Mouse (Mus musculus): Measurements from ENCODE around the gene Itga2. TPM values are rescaled to one million over a fixed set of nuclear protein-coding genes. Genes with fewer than 3 reads are reported as not detected.

Gene Itga2
- total RNA-seq, 2 experiments from 2014 or later = 1.1 to 5.6 TPM

DNA sequence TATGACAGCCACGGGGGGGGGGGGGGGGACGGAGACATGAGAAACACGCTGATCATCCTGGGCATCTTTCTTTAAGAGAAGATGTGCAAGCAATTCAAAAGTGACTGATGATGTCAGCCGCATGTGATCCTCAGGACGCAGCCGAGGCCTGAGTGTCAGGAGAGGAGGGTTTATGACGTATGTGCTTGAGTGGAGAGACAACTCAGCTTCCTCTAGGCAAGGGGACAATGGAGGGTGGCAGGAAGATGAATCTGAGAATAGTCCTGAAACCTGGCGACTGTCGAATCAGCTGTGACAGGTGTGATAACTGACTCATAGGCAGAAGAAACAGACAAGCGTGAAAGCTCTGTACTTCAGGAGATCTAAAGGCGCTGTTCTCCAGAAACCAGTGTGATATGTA is 53.2 kb downstream of the Itga2 start:
- DNase-seq = no peak

- no peak for DNase-seq
Observed at GRCm38 (mm10) chr13:114876005-114876520, 55.8 kb downstream of the Itga2 start.

GRCm38 (mm10) chr13:114874738-114875137 is 57.2 kb downstream of the Itga2 start:
- no peak for DNase-seq

DNA sequence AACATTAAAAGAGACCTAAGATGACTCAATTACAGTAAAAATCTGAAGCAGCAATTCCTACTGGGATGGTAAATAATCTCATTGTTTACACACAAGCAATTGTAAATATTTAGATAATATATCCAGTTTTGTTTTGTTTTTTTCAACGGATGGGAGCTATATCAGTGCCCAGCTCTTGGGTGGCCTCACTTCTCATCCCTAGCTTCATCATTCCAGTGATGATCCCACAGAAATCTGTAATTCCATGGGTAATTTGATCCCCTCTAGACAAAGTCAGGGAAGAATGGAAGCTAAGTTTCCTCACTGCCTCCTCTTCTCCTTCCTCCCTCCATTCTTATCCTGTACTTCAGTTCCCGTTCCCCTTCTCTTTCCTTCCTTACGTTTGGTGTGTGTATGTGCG is 74.4 kb downstream of the Itga2 start:
- no peak for DNase-seq

DNA sequence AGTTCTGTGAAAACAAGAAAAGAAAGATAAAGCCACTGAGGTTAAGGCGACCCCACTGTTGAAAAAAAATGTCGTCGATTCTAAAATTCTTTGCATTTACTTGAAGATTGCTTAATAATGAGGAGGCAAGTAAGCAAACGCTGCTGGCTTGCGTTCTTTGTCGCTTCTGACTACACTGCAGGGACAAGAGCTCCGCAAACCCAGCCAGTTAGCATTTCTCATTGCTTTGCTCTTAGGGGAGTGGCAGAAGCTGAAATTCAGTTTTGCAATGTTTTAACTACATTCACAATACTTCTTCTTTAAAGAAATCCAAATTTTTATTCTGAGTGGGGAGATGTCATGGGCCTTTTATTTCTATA is 75.7 kb downstream of the Itga2 start:
- no peak for DNase-seq

DNA sequence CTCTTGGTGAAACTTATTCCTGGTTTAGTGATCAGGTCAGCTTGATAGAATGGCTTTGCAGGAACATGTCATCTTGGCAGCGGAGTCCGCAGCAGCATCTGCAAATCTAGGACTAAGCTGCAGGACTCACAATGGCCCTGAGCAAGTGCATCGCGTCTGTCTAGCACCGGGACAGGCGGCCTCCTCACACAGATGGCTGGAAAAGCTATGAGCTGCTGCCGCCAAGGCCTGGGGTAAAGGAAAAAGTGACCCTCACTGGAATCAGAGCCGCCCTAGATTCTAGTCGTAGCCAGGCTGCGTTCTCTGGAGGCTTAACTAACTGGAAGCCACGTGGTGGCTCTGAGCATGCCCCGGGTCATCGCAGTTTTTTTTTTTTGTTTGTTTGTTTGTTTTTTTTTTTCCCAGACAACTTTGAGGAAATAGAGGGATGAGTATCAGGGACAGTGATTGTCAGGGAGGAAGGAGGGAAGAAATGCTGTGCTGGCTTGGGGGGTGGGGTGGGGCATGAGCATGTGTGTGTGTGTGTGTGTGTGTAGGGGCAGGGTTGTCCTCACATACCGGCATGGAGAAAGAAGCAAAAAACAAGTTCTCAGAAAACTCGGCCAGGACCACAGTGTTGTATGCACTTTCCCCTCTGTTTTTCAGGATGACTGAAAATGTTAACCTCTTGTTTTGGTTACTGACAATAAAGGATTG is 76.2 kb downstream of the Itga2 start:
- no peak for DNase-seq

DNA sequence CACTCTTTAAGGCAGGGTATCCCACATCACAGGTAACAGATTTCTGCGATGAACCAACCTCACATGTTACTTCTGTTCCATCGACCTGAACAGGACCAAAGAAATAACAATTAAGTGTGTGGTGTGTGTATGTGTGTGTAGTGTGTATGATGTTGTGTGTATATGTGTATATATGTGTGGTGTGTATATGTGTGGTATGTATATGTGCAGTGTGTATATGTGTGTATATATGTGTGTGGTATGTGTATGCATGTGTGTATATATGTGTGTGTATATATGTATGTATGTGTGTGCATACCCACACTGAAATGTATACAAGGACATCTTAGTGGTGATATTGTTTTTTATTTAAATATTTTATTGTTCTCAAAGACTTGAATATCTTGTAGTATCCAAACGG is 77.5 kb downstream of the Itga2 start:
- DNase-seq = no peak

DNA sequence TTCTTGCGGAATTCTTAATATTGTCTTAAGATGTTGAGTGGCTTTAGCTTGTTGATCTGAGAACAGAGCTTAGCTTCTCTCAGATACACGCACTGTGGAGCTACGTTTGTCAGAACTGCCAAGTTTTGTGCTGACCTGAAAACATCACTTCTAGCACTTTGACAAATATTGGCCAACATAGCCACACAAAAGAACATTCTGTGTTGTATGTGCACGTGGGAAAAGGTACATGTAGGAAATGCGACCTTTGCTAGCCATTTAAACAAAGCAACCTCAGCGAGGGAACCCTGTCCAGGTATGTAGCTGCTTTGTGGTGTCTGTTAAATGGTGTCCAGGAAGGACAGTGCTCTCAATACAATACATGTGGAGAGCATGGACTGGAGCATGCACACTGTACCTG is 77.9 kb downstream of the Itga2 start:
- DNase-seq = no peak

GRCm38 (mm10) chr13:114853152-114853551 is 78.7 kb downstream of the Itga2 start:
- no peak for DNase-seq

DNA sequence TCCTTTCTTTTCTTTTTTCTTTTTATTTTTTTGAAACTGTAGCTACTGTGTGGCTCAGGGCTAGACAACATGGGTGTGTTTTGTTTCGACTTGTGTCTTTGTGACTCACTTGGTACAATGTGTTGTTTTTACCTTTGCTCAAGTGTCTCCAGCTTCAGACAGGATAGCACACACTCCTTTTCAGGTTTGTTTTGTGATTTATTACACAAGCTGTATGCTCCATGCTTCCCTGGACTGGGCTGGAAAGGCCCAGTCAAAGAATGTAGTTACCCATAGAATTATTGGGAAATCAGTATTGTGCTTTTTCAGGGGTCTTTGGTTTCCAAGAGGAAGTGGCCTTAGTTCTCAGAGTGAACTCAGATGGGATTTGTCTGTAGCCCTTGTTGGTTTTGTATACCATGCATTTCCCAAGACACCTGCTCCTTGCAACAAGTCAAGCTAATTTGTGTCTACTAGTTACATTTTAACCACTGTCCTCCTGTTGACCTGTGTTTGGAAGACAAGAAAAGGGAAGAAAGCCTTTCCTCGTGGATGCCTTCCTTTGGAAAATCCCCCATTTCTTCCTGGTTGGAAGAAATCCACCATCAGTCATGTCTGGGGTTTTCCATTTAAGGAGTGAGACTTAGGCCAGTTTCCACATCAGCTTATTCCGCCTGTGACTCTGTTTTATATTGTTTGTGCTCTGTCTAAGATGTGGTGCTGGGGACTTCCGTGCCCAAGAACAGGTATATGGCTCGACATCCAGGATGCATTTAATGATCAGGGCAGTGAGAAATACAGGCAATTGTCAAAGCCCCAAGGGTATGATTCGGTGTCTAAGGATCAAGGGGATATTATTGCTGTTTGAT is 79.4 kb downstream of the Itga2 start:
- DNase-seq = no peak

GRCm38 (mm10) chr13:114848945-114849344 is 83.0 kb downstream of the Itga2 start:
- DNase-seq = no peak

- DNase-seq = no peak
Observed at GRCm38 (mm10) chr13:114845804-114846203, 86.1 kb downstream of the Itga2 start.

DNA sequence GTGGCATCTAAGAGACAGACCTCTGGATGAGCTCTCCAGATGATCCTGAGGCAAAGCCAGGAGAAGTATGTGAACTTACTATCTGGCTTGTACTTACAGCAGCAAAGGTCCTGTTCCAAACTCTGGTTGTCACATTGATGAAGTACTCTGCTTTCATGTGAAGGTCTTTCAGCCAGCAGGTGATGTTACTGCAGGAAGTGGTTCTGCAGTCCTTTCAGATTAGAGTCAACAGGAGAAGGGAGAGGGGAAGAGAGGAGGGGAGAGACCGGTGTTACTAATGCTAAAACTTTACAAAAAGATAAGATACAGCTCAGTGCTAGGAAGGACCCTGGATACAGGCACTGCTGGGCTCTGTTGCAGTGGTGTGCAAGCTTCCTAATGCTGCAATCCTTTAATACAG is 88.6 kb downstream of the Itga2 start:
- no peak for DNase-seq

GRCm38 (mm10) chr13:114840545-114840944 is 91.4 kb downstream of the Itga2 start:
- no peak for DNase-seq

DNA sequence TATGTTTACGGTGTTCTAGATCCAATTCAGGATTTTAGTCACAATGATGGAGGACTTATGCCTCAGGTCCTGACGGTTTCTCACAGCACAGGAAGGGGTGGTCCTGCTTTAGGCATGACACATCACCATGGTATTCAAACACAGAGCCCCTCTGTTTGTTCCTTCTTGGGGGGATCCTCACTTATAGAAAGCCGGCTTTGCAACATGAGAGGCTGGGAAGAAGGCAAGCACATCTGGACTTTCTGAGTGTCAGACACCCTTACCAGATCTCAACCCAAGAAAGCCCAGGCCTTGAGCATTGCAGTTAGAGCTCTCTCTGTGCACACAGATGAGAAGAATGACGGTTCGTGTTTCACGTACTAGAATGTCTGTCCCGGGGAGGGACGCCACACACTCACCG is 92.8 kb downstream of the Itga2 start:
- DNase-seq = no peak

GRCm38 (mm10) chr13:114838535-114838990 is 93.3 kb downstream of the Itga2 start:
- peak; percentile 85 to 88 for DNase-seq

- no peak for DNase-seq
Observed at GRCm38 (mm10) chr13:114837061-114837460, 94.8 kb downstream of the Itga2 start.

GRCm38 (mm10) chr13:114834580-114834979 is 97.3 kb downstream of the Itga2 start:
- no peak for DNase-seq

DNA sequence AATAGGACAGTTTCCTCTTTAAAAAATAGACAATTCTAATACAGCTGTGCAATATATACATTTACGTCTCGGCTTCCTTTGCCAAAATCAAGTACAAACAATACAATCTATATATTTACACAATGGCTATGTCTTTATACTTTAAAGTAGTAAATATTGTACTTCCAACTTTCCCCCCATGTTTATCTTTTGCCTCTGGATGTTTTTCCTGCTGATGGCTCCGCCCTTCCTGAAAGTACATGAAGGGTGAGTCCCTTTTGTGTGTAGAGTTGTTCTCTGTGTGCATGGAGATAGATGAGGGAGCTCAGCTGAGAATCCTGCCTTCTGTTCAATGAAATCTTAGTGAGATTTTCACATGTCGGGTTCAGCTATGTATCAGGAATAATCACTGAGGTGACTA is 98.5 kb downstream of the Itga2 start:
- DNase-seq = no peak

- no peak for DNase-seq
Observed at GRCm38 (mm10) chr13:114832761-114833160, 99.1 kb downstream of the Itga2 start.

- DNase-seq = no peak
Observed at GRCm38 (mm10) chr13:114831367-114831833, 100.5 kb downstream of the Itga2 start.

DNA sequence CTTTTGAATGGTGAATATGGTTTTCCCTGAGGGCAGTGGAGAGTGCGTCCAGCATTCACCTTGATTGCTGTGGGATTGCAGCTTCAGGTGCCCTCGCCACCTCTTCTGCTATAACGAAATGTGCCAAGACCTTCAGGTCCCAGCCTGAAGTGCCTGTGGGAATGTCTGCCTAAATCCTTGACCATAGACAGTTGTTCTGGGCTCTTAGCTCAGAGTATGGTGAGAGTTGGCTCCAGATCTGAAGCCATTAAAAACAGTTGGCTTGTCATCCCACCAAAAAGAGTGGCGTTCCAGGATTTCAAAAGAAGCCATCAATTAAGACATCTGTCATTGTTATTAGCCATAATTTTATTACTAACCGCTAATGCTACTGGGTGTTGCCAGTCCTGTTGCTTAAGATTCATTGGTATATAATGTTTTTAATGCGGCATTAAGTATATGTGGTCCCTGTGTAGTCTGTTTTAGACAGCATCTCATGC is 106.5 kb downstream of the Itga2 start:
- no peak for DNase-seq

- no peak for DNase-seq
Observed at GRCm38 (mm10) chr13:114822871-114823270, 109.0 kb downstream of the Itga2 start.
